Mouse (Mus musculus) megakaryocyte, embryonic 14.5 days (primary cell): ENCODE results near the gene Rnls.

Source experiments
- FLI1 ChIP-seq: IDR thresholded peaks from 2 replicates; pipeline ENCODE4 v1.6.1; 2012; ENCODE audit warnings: low read length, inconsistent platforms, mixed read lengths
- GATA1 ChIP-seq: IDR thresholded peaks from 3 replicates; pipeline ENCODE4 v1.6.1; 2012; ENCODE audit warnings: mixed read lengths, low read length, inconsistent platforms, borderline replicate concordance

- TF ChIP-seq FLI1 = no peak
- no peak for TF ChIP-seq GATA1
These were observed 232.9 kb downstream of the Rnls start for GRCm38 (mm10) chr19:33159192-33159591.
